Mouse (Mus musculus) megakaryocyte, embryonic 14.5 days (primary cell): ENCODE measurements around the gene Mst1. TPM values are rescaled to one million over a fixed set of nuclear protein-coding genes. Genes with fewer than 3 reads are reported as not detected.
A peak's percentile ranks its signal among the peaks of the same experiment; 100 is the strongest.

Experiments used
- H3K27me3 ChIP-seq: replicated peaks from 2 replicates; pipeline ENCODE3; 2012; ENCODE audit warnings: inconsistent platforms
- H3K36me3 ChIP-seq: replicated peaks from 2 replicates; pipeline ENCODE3; 2012; ENCODE audit warnings: low read length, inconsistent platforms, mixed read lengths
- H3K4me1 ChIP-seq: 2 replicates; pipeline ENCODE4 v1.6.1; 2012; ENCODE audit warnings: inconsistent platforms
- H3K4me3 ChIP-seq: replicated peaks from 2 replicates; pipeline ENCODE3; 2012; ENCODE audit warnings: moderate library complexity, mild to moderate bottlenecking, inconsistent platforms
- H3K9me3 ChIP-seq: 2 replicates; pipeline ENCODE4 v1.6.1; 2012; ENCODE audit warnings: inconsistent platforms
- FLI1 ChIP-seq: IDR thresholded peaks from 2 replicates; pipeline ENCODE4 v1.6.1; 2012; ENCODE audit warnings: low read length, inconsistent platforms, mixed read lengths
- GATA1 ChIP-seq: IDR thresholded peaks from 3 replicates; pipeline ENCODE4 v1.6.1; 2012; ENCODE audit warnings: mixed read lengths, low read length, inconsistent platforms, borderline replicate concordance
- polyA plus RNA-seq: library from polyadenylated mRNA; stranded (reverse); fragments of >175 nt; gene quantifications from 2 replicates; pipeline ENCODE4 v1.2.3, GENCODE M21; 2012; ENCODE audit warnings: low replicate concordance; ENCODE audit not compliant: insufficient read depth

Mst1 gene
- polyA plus RNA-seq, 1 experiment, result 0.17 TPM

DNA sequence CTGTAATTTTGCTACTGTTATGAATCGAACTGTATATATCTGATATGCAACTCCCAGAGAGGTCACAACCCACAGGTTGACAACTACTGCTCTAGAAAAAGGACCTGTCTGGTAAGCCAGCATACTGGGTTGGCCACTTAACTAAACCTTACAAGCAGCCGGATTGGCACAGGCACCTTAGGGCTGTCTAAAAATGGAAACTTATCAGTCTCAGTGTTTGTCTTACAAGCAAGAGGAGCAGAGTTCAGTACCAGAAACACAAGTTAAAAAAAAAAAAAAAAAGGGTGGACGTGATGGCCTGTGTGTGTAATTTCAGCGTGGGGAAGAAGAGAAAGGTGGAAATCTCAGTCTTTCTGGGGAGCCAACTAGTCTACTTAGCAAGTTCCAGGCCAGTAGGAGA, 8.4 kb upstream of the Mst1 start:
- Histone ChIP-seq H3K9me3 (no peaks in the 10 kb centered on the region), H3K27me3 (no peaks in the 10 kb centered on the region), H3K36me3 (peaks cover 74% of the 10 kb centered on the region), H3K4me3 (no peak overlapping the region), H3K4me1 (peaks cover 35% of the 10 kb centered on the region)
- TF ChIP-seq FLI1, result no peak
- no peak for TF ChIP-seq GATA1

GRCm38 (mm10) chr9:108072481-108072924, 7.7 kb upstream of the Mst1 start:
- TF ChIP-seq FLI1 (no peak), GATA1 (no peak)
- no peaks in the 10 kb centered on the region for H3K27me3 ChIP-seq
- no peaks in the 10 kb centered on the region for H3K9me3 ChIP-seq
- H3K4me1 ChIP-seq, result peaks cover 37% of the 10 kb centered on the region
- no peak overlapping the region for H3K4me3 ChIP-seq
- peaks cover 73% of the 10 kb centered on the region for H3K36me3 ChIP-seq

- Histone ChIP-seq H3K4me1 (peaks cover 37% of the 10 kb centered on the region), H3K27me3 (no peaks in the 10 kb centered on the region), H3K4me3 (peak overlapping the region; percentile 78), H3K9me3 (no peaks in the 10 kb centered on the region), H3K36me3 (peaks cover 67% of the 10 kb centered on the region)
- TF ChIP-seq GATA1, result no peak
- TF ChIP-seq FLI1, result no peak
Observed at GRCm38 (mm10) chr9:108073141-108073930, 6.9 kb upstream of the Mst1 start.

GRCm38 (mm10) chr9:108082549-108082948, 2.3 kb downstream of the Mst1 start:
- Histone ChIP-seq H3K9me3 (no peaks in the 10 kb centered on the region), H3K4me3 (no peak overlapping the region), H3K4me1 (peaks cover 60% of the 10 kb centered on the region), H3K27me3 (no peaks in the 10 kb centered on the region), H3K36me3 (peaks cover 48% of the 10 kb centered on the region)
- TF ChIP-seq FLI1, result no peak
- TF ChIP-seq GATA1, result no peak

- no peaks in the 10 kb centered on the region for H3K27me3 ChIP-seq
- peak within 1 kb of the TSS; percentile 21 for H3K4me3 ChIP-seq
- no peaks in the 10 kb centered on the region for H3K9me3 ChIP-seq
- peaks cover 50% of the 10 kb centered on the region for H3K36me3 ChIP-seq
- H3K4me1 ChIP-seq, result peaks cover 60% of the 10 kb centered on the region
- TF ChIP-seq GATA1, result no peak
- no peak for TF ChIP-seq FLI1
Observed at GRCm38 (mm10) chr9:108082988-108083431, 2.8 kb downstream of the Mst1 start, which contains the start of gene Rnf123. Gene Rnf123 (minus strand): TSS chr9:108083346.

DNA sequence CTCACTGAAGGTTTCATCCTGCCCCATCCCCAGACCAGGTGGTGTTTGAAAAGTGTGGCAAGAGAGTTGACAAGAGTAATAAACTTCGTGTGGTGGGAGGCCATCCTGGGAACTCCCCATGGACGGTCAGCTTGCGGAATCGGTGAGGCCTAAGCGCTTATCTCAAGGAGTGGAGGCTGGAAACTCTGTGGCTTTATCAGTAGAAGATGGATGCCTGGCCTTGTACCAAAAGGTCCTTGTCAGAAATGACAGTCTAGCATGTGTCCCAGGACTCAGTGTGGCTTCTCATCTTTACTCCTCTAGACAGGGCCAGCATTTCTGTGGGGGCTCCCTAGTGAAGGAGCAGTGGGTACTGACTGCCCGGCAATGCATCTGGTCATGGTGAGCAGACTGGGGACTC, 3.3 kb downstream of the Mst1 start:
- peaks cover 55% of the 10 kb centered on the region for H3K36me3 ChIP-seq
- H3K27me3 ChIP-seq, result no peaks in the 10 kb centered on the region
- no peak for TF ChIP-seq GATA1
- no peak for TF ChIP-seq FLI1
- H3K4me1 ChIP-seq, result peaks cover 58% of the 10 kb centered on the region
- H3K4me3 ChIP-seq, result no peak overlapping the region
- H3K9me3 ChIP-seq, result no peaks in the 10 kb centered on the region

DNA sequence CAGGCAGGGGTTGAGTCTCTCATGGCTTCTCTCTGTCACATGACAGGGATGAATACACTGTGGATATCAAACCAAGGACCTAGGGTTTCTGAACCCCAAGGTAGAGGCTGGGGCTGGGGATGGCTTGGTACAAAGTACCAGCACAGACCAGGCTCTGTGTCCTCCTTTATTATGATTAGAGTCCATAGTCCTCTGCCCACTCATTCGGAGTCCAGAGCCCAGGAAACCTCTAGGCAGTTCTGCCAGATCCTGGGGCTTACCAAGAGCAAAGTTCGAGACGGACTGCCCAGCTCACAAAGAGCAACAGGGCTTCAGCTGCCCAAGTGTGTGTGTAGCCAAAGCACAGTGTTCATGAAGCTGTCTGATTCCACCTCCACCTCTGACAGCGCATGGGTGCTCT, 5.0 kb downstream of the Mst1 start:
- TF ChIP-seq GATA1 (no peak), FLI1 (no peak)
- Histone ChIP-seq H3K4me1 (peaks cover 42% of the 10 kb centered on the region), H3K36me3 (peaks cover 72% of the 10 kb centered on the region), H3K9me3 (no peaks in the 10 kb centered on the region), H3K27me3 (no peaks in the 10 kb centered on the region), H3K4me3 (no peak overlapping the region)

- H3K4me1 ChIP-seq, result peaks cover 32% of the 10 kb centered on the region
Observed at GRCm38 (mm10) chr9:108090611-108091120, 10.4 kb downstream of the Mst1 start.

GRCm38 (mm10) chr9:108093586-108093985, 13.3 kb downstream of the Mst1 start:
- peaks cover 49% of the 10 kb centered on the region for H3K36me3 ChIP-seq
- H3K4me3 ChIP-seq, result peak overlapping the region; percentile 98
- peaks cover 2% of the 10 kb centered on the region for H3K27me3 ChIP-seq
- TF ChIP-seq GATA1, result no peak
- TF ChIP-seq FLI1, result no peak
- no peaks in the 10 kb centered on the region for H3K9me3 ChIP-seq
- H3K4me1 ChIP-seq, result peaks cover 30% of the 10 kb centered on the region

More at GRCm38 (mm10) chr9:108090611-108091120, 10.4 kb downstream of the Mst1 start:
- Histone ChIP-seq H3K36me3 (peaks cover 78% of the 10 kb centered on the region), H3K27me3 (no peaks in the 10 kb centered on the region), H3K4me3 (no peak overlapping the region), H3K9me3 (no peaks in the 10 kb centered on the region)
- TF ChIP-seq GATA1 (no peak), FLI1 (no peak)
